Mouse (Mus musculus): ENCODE results near the gene Aars2. TPM values are rescaled to one million over a fixed set of nuclear protein-coding genes. Genes with fewer than 3 reads are reported as not detected.

Gene Aars2
- polyA plus RNA-seq, 1 experiment from 2014 or later, result 24.6 TPM

- peak overlapping the region; percentile 7; the same call in 1 of the 2 replicates for H3K27ac ChIP-seq
Measured at GRCm38 (mm10) chr17:45566031-45566359, 59.4 kb downstream of the Aars2 start.

GRCm38 (mm10) chr17:45566360-45567161 is 59.9 kb downstream of the Aars2 start:
- Histone ChIP-seq H3K27me3 (no peaks in the 10 kb centered on the region), H3K27ac (peak overlapping the region; percentile 7), H3K4me1 (peaks cover 75% of the 10 kb centered on the region), H3K36me3 (peaks cover 63% of the 10 kb centered on the region), H3K4me2 (no peak overlapping the region), H3K9me3 (replicated peaks) (no peaks in the 10 kb centered on the region), H3K9ac (no peak overlapping the region), H3K4me3 (replicated peaks) (no peak overlapping the region)
- no peak for ATAC-seq (replicated peaks; ENCODE audit: low FRiP score)
- WGBS, result 65% methylated on average over 18 of the region's 18 CpGs

More at GRCm38 (mm10) chr17:45566031-45566359, 59.4 kb downstream of the Aars2 start:
- 71% methylated on average over 1 of the region's 1 CpGs for WGBS
- Histone ChIP-seq H3K4me3 (replicated peaks) (no peak overlapping the region), H3K4me2 (no peak overlapping the region), H3K36me3 (peaks cover 57% of the 10 kb centered on the region), H3K27me3 (no peaks in the 10 kb centered on the region), H3K9ac (no peak overlapping the region), H3K4me1 (peaks cover 69% of the 10 kb centered on the region), H3K9me3 (replicated peaks) (no peaks in the 10 kb centered on the region)
- ATAC-seq (replicated peaks; ENCODE audit: low FRiP score), result no peak

GRCm38 (mm10) chr17:45567162-45567601 is 60.5 kb downstream of the Aars2 start:
- 24% methylated on average over 4 of the region's 4 CpGs for WGBS
- Histone ChIP-seq H3K9ac (no peak overlapping the region), H3K36me3 (peaks cover 69% of the 10 kb centered on the region), H3K9me3 (replicated peaks) (no peaks in the 10 kb centered on the region), H3K4me3 (replicated peaks) (no peak overlapping the region), H3K4me1 (peaks cover 78% of the 10 kb centered on the region), H3K4me2 (no peak overlapping the region), H3K27me3 (no peaks in the 10 kb centered on the region), H3K27ac (peak overlapping the region; percentile 7; the same call in 1 of the 2 replicates)
- no peak for ATAC-seq (replicated peaks; ENCODE audit: low FRiP score)

GRCm38 (mm10) chr17:45568990-45569389 is 62.3 kb downstream of the Aars2 start:
- WGBS, result 88% methylated on average over 12 of the region's 12 CpGs
- ATAC-seq (replicated peaks; ENCODE audit: low FRiP score), result no peak
- H3K4me1 ChIP-seq, result peaks cover 69% of the 10 kb centered on the region

GRCm38 (mm10) chr17:45569999-45570398 is 63.4 kb downstream of the Aars2 start:
- H3K4me2 ChIP-seq, result no peak overlapping the region
- H3K4me3 ChIP-seq (replicated peaks), result 0 out of 2 replicates have a peak overlapping the region, but pooled peaks have one; percentile 7
- H3K9me3 ChIP-seq (replicated peaks), result no peaks in the 10 kb centered on the region
- H3K36me3 ChIP-seq, result peaks cover 69% of the 10 kb centered on the region
- peaks cover 72% of the 10 kb centered on the region for H3K4me1 ChIP-seq
- H3K27me3 ChIP-seq, result no peaks in the 10 kb centered on the region
- 84% methylated on average over 4 of the region's 4 CpGs for WGBS
- H3K27ac ChIP-seq, result peak overlapping the region; percentile 23; the same call in 1 of the 2 replicates
- no peak for ATAC-seq (replicated peaks; ENCODE audit: low FRiP score)
- H3K9ac ChIP-seq, result no peak overlapping the region

More at GRCm38 (mm10) chr17:45568990-45569389, 62.3 kb downstream of the Aars2 start:
- H3K9ac ChIP-seq, result no peak overlapping the region
- no peak overlapping the region for H3K4me2 ChIP-seq
- no peaks in the 10 kb centered on the region for H3K27me3 ChIP-seq
- H3K4me3 ChIP-seq (replicated peaks), result no peak overlapping the region
- H3K27ac ChIP-seq, result no peak overlapping the region
- H3K9me3 ChIP-seq (replicated peaks), result no peaks in the 10 kb centered on the region
- H3K36me3 ChIP-seq, result peaks cover 69% of the 10 kb centered on the region

Other genes starting within 250 kb of the Aars2 start
- 67.0 and 67.6 TPM in 2 replicates for gene Cdc5l, start 73.1 kb upstream of the Aars2 start, polyA plus RNA-seq (2015; fragmentation: Nextera tagmentation; extraction: Ambion mirVana)
- gene Spats1, start 31.4 kb upstream of the Aars2 start, polyA plus RNA-seq (2015; fragmentation: Nextera tagmentation; extraction: Ambion mirVana), result 0.29 and 0.48 TPM in 2 replicates
- gene Tcte1, start 16.6 kb downstream of the Aars2 start, polyA plus RNA-seq (2015; fragmentation: Nextera tagmentation; extraction: Ambion mirVana), result 0.14 and 0.22 TPM in 2 replicates
- 3.1 and 3.4 TPM in 2 replicates for gene Tmem151b, start 42.8 kb downstream of the Aars2 start, polyA plus RNA-seq (2015; fragmentation: Nextera tagmentation; extraction: Ambion mirVana)
- gene Nfkbie, start 48.9 kb downstream of the Aars2 start, polyA plus RNA-seq (2015; fragmentation: Nextera tagmentation; extraction: Ambion mirVana), result 5.3 and 5.7 TPM in 2 replicates
- gene Slc35b2, start 57.0 kb downstream of the Aars2 start, polyA plus RNA-seq (2015; fragmentation: Nextera tagmentation; extraction: Ambion mirVana), result 142 TPM in 2 replicates
- gene Hsp90ab1, start 66.4 kb downstream of the Aars2 start, polyA plus RNA-seq (2015; fragmentation: Nextera tagmentation; extraction: Ambion mirVana), result 1,881 and 1,940 TPM in 2 replicates
- gene Slc29a1, start 92.8 kb downstream of the Aars2 start, polyA plus RNA-seq (2015; fragmentation: Nextera tagmentation; extraction: Ambion mirVana), result 100 and 102 TPM in 2 replicates
- gene Mymx, start 95.3 kb downstream of the Aars2 start, polyA plus RNA-seq (2015; fragmentation: Nextera tagmentation; extraction: Ambion mirVana), result 5.7 and 6.3 TPM in 2 replicates
- gene Capn11, start 152.5 kb downstream of the Aars2 start, polyA plus RNA-seq (2015; fragmentation: Nextera tagmentation; extraction: Ambion mirVana), result 0.57 and 0.87 TPM in 2 replicates
- 144 and 152 TPM in 2 replicates for gene Mrpl14, start 179.5 kb downstream of the Aars2 start, polyA plus RNA-seq (2015; fragmentation: Nextera tagmentation; extraction: Ambion mirVana)
- gene Tmem63b, start 180.1 kb downstream of the Aars2 start, polyA plus RNA-seq (2015; fragmentation: Nextera tagmentation; extraction: Ambion mirVana), result 35.3 and 39.4 TPM in 2 replicates
- gene 1600014C23Rik, start 227.0 kb downstream of the Aars2 start, polyA plus RNA-seq (2015; fragmentation: Nextera tagmentation; extraction: Ambion mirVana), result 0.68 TPM in 1 of 2 replicates, not detected in the other